Mouse (Mus musculus): ENCODE measurements around the gene Mtmr11. TPM values are rescaled to one million over a fixed set of nuclear protein-coding genes. Genes with fewer than 3 reads are reported as not detected.
"Not testable (repeated sequence)": the region's sequence is repeated elsewhere in the genome, so short reads cannot be mapped to it uniquely, and the experiment has no call there.

Gene Mtmr11
- polyA plus RNA-seq, 1 experiment from 2014 or later, result 7.1 TPM

DNA sequence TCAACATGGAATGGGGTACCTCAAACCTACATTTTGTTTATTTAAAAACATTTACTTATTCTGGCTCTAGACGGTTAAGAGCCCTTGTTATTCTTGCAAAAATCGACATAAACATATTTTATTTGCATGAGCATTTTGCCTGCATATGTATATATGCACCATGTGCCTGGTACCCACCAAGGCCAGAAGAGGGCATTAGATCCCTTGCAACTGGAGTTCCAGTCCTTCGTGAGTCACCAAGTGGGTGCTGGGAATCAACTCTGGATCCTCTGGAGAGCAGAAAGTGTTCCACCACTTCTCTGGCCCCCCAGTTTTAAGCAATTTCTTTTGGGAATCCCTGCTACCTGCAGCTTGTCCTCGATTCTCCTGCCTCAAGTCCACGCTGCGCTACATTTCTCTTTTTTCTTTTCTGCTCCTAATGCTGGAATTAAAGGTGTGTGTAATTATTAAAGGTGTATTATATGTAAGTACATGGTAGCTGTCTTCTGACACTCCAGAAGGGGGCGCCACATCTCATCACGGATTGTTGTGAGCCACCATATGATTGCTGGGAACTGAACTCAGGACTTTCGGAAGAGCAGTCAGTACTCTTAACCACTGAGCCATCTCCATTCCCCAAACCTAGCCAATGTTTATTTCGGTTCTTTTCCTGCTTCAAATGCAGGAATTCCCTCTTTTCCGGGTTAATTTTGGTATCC is 34.0 kb downstream of the Mtmr11 start:
- Histone ChIP-seq H3K9me3 (ENCODE audit: control insufficient read depth, low read length) (no peaks in the 10 kb centered on the region), H3K27ac (ENCODE audit: low read depth, low read length) (no peak overlapping the region), H3K4me1 (ENCODE audit: control insufficient read depth, insufficient read depth, low read length) (peaks cover 5% of the 10 kb centered on the region), H3K9ac (ENCODE audit: low read length) (no peak overlapping the region), H3K36me3 (ENCODE audit: control insufficient read depth, insufficient read depth, low read length) (no peaks in the 10 kb centered on the region; the same call in 1 of the 2 replicates), H3K4me2 (ENCODE audit: low read depth) (no peak overlapping the region; the same call in 1 of the 2 replicates), H3K27me3 (ENCODE audit: control insufficient read depth, insufficient read depth, low read length) (no peaks in the 10 kb centered on the region), H3K4me3 (ENCODE audit: low read depth, low read length) (no peak overlapping the region)
- ATAC-seq (ENCODE audit: insufficient read depth, low FRiP score, low TSS enrichment) (no peak), DNase-seq (ENCODE audit: low spot score) (no peak)
- 90% methylated on average over 11 of the region's 11 CpGs for WGBS

DNA sequence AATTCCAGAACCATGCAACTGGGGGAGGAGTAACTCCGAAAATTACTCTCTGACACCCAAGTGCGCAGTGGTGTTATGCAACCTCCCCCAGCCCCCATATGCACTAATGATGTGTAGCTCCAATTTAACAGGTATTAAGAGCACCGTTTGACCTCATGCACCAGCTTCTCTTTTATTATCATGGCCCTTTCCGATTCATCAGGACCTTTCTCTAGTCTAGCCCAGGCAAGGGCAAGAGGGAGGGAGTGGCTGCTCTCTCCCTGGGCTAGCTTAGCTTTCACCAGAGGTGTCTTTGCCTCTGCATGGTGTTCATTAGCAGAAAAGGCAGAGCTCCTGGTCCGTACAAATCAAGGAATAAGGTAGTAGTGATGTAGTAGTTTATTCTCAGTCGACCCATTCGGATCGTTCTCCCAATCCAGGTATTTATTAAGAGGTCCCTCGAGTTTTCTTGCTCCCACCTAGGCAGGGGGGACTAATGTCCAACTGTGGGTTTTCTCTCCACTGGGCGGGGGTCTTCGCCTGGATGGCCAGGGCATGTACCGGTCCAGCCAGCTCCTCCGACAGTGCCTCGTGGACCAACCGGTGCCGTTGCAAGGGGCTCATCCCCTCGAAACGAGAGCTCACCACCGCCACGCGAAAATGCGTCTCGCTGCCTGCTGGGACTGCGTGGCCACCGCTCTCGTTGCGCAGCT is 34.8 kb downstream of the Mtmr11 start:
- ATAC-seq (ENCODE audit: insufficient read depth, low FRiP score, low TSS enrichment) (peak; percentile 40; the same call in 1 of the 2 replicates), DNase-seq (ENCODE audit: low spot score) (no peak)
- WGBS, result 19% methylated on average over 27 of the region's 27 CpGs
- peak overlapping the region; percentile 95 for H3K27ac ChIP-seq (ENCODE audit: low read depth, low read length)
- H3K4me2 ChIP-seq (ENCODE audit: low read depth), result peak overlapping the region; percentile 54
- H3K9ac ChIP-seq (ENCODE audit: low read length), result peak overlapping the region; percentile 95
- no peaks in the 10 kb centered on the region for H3K27me3 ChIP-seq (ENCODE audit: control insufficient read depth, insufficient read depth, low read length)
- peaks cover 5% of the 10 kb centered on the region for H3K4me1 ChIP-seq (ENCODE audit: control insufficient read depth, insufficient read depth, low read length)
- H3K36me3 ChIP-seq (ENCODE audit: control insufficient read depth, insufficient read depth, low read length), result no peaks in the 10 kb centered on the region; the same call in 1 of the 2 replicates
- H3K4me3 ChIP-seq (ENCODE audit: low read depth, low read length), result peak overlapping the region; percentile 63
- H3K9me3 ChIP-seq (ENCODE audit: control insufficient read depth, low read length), result no peaks in the 10 kb centered on the region

DNA sequence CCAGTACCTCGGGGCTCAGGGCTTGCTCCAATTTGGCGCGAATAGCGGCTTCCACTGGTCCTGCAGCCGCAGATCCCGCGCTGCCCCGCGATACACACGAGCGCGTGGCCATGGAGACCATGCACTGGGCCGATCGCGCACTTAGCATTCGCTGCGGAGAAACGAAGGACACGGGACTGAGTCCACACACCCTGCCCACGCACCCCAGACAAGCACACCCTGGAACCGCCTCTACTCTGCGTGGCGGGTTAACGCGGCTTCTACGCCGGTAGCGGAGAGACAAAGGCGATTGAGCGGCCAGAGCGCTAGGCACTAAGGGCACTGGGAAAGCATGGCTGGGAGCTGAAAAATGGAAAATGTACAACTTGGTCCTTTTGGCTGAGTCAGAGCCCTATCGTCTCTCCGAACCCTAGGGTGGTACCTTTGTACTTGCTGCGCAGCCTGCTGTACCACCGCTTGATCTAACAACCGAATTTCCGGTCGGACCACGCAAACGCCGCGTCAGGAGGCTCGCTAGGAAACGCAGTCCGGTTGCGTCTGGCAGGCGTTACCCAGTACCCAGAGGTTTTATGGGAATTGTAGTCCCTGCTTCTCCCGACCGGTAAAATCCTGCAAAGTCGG is 35.4 kb downstream of the Mtmr11 start:
- Histone ChIP-seq H3K4me1 (ENCODE audit: control insufficient read depth, insufficient read depth, low read length) (peaks cover 5% of the 10 kb centered on the region), H3K27me3 (ENCODE audit: control insufficient read depth, insufficient read depth, low read length) (no peaks in the 10 kb centered on the region), H3K9ac (ENCODE audit: low read length) (peak overlapping the region; percentile 95), H3K4me3 (ENCODE audit: low read depth, low read length) (peak overlapping the region; percentile 63), H3K36me3 (ENCODE audit: control insufficient read depth, insufficient read depth, low read length) (no peaks in the 10 kb centered on the region; the same call in 1 of the 2 replicates), H3K9me3 (ENCODE audit: control insufficient read depth, low read length) (no peaks in the 10 kb centered on the region), H3K27ac (ENCODE audit: low read depth, low read length) (peak overlapping the region; percentile 95), H3K4me2 (ENCODE audit: low read depth) (peak overlapping the region; percentile 54)
- DNase-seq (ENCODE audit: low spot score) (peak; percentile 90), ATAC-seq (ENCODE audit: insufficient read depth, low FRiP score, low TSS enrichment) (peak; percentile 97)
- WGBS, result under 1% methylated on average over 50 of the region's 50 CpGs

DNA sequence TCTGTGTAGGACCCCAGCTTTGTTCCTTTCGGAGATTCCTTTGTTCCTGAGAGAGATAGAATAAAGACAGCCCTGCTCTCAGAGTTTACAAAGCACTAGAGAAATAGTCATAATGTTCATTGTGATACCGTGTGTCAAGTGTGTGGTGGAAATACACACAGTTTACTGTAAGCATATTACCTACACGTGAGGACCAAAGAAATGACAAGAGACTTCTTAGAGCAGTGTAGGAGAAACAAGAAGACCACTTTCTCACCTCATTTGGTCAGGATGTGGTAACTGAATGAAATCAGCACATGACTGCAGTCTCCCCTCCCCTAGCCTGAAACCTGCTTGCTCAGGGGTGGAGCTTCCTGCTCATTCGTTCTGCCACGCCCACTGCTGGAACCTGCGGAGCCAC is 36.4 kb downstream of the Mtmr11 start:
- Histone ChIP-seq H3K9me3 (ENCODE audit: control insufficient read depth, low read length) (no peaks in the 10 kb centered on the region), H3K27me3 (ENCODE audit: control insufficient read depth, insufficient read depth, low read length) (no peaks in the 10 kb centered on the region), H3K9ac (ENCODE audit: low read length) (peak overlapping the region; percentile 32), H3K36me3 (ENCODE audit: control insufficient read depth, insufficient read depth, low read length) (no peaks in the 10 kb centered on the region; the same call in 1 of the 2 replicates), H3K4me2 (ENCODE audit: low read depth) (peak overlapping the region; percentile 54), H3K4me3 (ENCODE audit: low read depth, low read length) (0 out of 2 replicates have a peak overlapping the region, but pooled peaks have one; percentile 2), H3K4me1 (ENCODE audit: control insufficient read depth, insufficient read depth, low read length) (peaks cover 5% of the 10 kb centered on the region), H3K27ac (ENCODE audit: low read depth, low read length) (no peak overlapping the region)
- DNase-seq (ENCODE audit: low spot score) (no peak), ATAC-seq (ENCODE audit: insufficient read depth, low FRiP score, low TSS enrichment) (no peak)
- 3% methylated on average over 6 of the region's 6 CpGs for WGBS

DNA sequence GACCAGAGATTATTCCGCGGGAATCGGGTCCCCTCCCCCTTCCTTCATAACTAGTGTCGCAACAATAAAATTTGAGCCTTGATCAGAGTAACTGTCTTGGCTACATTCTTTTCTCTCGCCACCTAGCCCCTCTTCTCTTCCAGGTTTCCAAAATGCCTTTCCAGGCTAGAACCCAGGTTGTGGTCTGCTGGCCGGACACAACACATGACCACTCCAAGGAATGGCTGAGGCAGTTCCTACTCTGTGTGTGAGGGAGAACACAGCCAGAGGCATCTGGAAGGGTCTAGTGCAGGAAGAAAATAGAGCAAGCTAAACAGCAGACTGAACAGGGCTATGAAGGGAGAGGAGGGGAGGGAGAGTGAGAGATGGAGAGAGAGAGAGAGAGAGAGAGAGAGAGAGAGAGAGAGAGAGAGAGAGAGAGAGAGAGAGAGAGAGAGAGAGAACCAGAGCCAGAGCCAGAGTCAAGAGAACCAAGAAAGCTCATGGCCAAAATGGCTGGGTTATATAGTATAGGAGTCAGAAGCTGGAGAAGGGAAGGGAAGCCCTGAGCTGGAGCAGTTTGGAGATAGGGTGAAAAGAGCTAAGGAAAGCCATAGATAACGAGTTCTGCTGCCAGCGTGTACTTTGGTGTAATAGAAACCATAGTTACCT is 36.9 kb downstream of the Mtmr11 start:
- not testable (repeated sequence) for H3K4me1 ChIP-seq (ENCODE audit: control insufficient read depth, insufficient read depth, low read length); H3K9ac ChIP-seq (ENCODE audit: low read length); H3K36me3 ChIP-seq (ENCODE audit: control insufficient read depth, insufficient read depth, low read length); H3K4me2 ChIP-seq (ENCODE audit: low read depth); DNase-seq (ENCODE audit: low spot score); H3K4me3 ChIP-seq (ENCODE audit: low read depth, low read length); ATAC-seq (ENCODE audit: insufficient read depth, low FRiP score, low TSS enrichment); H3K9me3 ChIP-seq (ENCODE audit: control insufficient read depth, low read length); H3K27ac ChIP-seq (ENCODE audit: low read depth, low read length); H3K27me3 ChIP-seq (ENCODE audit: control insufficient read depth, insufficient read depth, low read length)
- 43% methylated on average over 5 of the region's 8 CpGs for WGBS

DNA sequence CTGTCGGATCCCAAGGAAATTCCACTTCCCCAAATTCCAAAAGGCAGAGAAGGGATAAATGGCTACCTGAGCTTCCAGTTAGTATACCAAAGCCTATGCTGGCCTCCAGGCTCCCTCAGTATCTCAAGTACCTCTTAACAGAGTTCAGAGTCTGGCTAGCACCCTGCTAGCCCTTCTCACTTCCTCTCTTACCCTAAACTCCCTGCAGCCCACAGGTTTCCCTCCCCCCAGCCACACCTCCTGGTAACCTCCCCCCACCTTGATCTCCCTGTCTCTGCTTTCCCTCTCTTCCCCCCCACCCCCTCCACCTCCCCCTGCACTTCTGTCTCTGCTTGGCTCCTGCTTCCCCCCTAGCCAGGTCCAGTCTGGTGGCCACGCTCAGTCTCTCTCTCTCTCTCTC is 37.9 kb downstream of the Mtmr11 start:
- ATAC-seq (ENCODE audit: insufficient read depth, low FRiP score, low TSS enrichment) (no peak), DNase-seq (ENCODE audit: low spot score) (no peak)
- Histone ChIP-seq H3K27me3 (ENCODE audit: control insufficient read depth, insufficient read depth, low read length) (no peaks in the 10 kb centered on the region), H3K9me3 (ENCODE audit: control insufficient read depth, low read length) (no peaks in the 10 kb centered on the region), H3K4me1 (ENCODE audit: control insufficient read depth, insufficient read depth, low read length) (peaks cover 5% of the 10 kb centered on the region), H3K4me2 (ENCODE audit: low read depth) (no peak overlapping the region), H3K36me3 (ENCODE audit: control insufficient read depth, insufficient read depth, low read length) (no peaks in the 10 kb centered on the region; the same call in 1 of the 2 replicates), H3K27ac (ENCODE audit: low read depth, low read length) (no peak overlapping the region), H3K4me3 (ENCODE audit: low read depth, low read length) (no peak overlapping the region), H3K9ac (ENCODE audit: low read length) (no peak overlapping the region)
- WGBS, result 66% methylated on average over 2 of the region's 2 CpGs

DNA sequence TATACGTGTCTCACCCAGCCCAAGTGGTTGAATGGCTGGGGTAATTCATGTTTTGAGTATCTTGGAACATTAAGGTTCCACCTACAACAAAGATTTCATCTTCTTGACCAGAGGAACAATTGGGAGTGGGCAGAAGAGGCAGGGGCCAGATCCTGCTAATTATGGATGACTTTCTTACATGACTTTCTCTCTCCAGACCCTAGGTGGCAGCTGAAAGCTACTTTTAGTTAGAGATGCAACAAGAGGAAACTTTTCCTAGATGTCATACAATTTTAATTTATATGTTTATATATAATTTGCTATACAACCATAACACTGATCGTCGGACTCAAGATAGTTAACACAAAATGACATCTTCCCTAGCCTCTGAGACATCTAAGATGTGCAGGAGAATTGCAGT is 46.0 kb downstream of the Mtmr11 start:
- 89% methylated on average over 3 of the region's 3 CpGs for WGBS
- DNase-seq (ENCODE audit: low spot score), result no peak
- H3K4me3 ChIP-seq (ENCODE audit: low read depth, low read length), result no peak overlapping the region
- no peaks in the 10 kb centered on the region for H3K27me3 ChIP-seq (ENCODE audit: control insufficient read depth, insufficient read depth, low read length)
- H3K9ac ChIP-seq (ENCODE audit: low read length), result no peak overlapping the region
- H3K27ac ChIP-seq (ENCODE audit: low read depth, low read length), result no peak overlapping the region
- no peaks in the 10 kb centered on the region for H3K4me1 ChIP-seq (ENCODE audit: control insufficient read depth, insufficient read depth, low read length)
- no peak for ATAC-seq (ENCODE audit: insufficient read depth, low FRiP score, low TSS enrichment)
- no peak overlapping the region for H3K4me2 ChIP-seq (ENCODE audit: low read depth)
- no peaks in the 10 kb centered on the region for H3K36me3 ChIP-seq (ENCODE audit: control insufficient read depth, insufficient read depth, low read length)
- no peaks in the 10 kb centered on the region for H3K9me3 ChIP-seq (ENCODE audit: control insufficient read depth, low read length)

DNA sequence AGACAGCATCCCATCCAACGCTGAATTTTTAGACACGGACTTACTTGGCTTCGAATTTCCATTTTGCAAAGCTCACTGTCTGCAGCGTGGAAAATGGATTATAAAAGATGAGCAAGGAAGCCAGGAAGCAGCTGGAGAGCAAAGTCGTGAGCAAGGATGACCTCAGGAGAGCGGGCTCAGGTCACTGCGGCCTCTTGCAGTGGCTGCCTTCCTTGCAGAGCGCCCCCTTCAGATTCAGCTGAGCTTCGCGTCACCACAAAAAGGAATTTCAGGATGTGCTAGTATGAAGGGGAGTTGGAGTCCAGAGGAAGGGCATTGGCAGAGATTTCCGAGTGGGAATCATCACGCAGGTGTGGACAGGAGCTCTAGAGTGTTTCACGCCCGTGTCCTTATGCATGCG is 47.4 kb downstream of the Mtmr11 start:
- H3K9me3 ChIP-seq (ENCODE audit: control insufficient read depth, low read length), result no peaks in the 10 kb centered on the region
- ATAC-seq (ENCODE audit: insufficient read depth, low FRiP score, low TSS enrichment) (no peak), DNase-seq (ENCODE audit: low spot score) (no peak)
- H3K4me2 ChIP-seq (ENCODE audit: low read depth), result no peak overlapping the region
- no peaks in the 10 kb centered on the region for H3K4me1 ChIP-seq (ENCODE audit: control insufficient read depth, insufficient read depth, low read length)
- no peak overlapping the region for H3K9ac ChIP-seq (ENCODE audit: low read length)
- H3K4me3 ChIP-seq (ENCODE audit: low read depth, low read length), result no peak overlapping the region
- H3K27ac ChIP-seq (ENCODE audit: low read depth, low read length), result no peak overlapping the region
- H3K36me3 ChIP-seq (ENCODE audit: control insufficient read depth, insufficient read depth, low read length), result no peaks in the 10 kb centered on the region
- 28% methylated on average over 15 of the region's 15 CpGs for WGBS
- H3K27me3 ChIP-seq (ENCODE audit: control insufficient read depth, insufficient read depth, low read length), result no peaks in the 10 kb centered on the region
